Mouse (Mus musculus): ENCODE results near the gene Ptov1. TPM values are rescaled to one million over a fixed set of nuclear protein-coding genes. Genes with fewer than 3 reads are reported as not detected.

Ptov1 gene
- polyA plus RNA-seq, 2 experiments from 2014 or later = 1.1 to 3.9 TPM

- peak; percentile 66 for ATAC-seq
Observed at GRCm38 (mm10) chr7:44839171-44839490, 30.5 kb downstream of the Ptov1 start.

GRCm38 (mm10) chr7:44838073-44838472 is 31.5 kb downstream of the Ptov1 start:
- ATAC-seq = no peak

GRCm38 (mm10) chr7:44836423-44837053 is 33.0 kb downstream of the Ptov1 start:
- ATAC-seq = no peak

GRCm38 (mm10) chr7:44836016-44836404 is 33.6 kb downstream of the Ptov1 start:
- no peak for ATAC-seq

- ATAC-seq = peak; percentile 38
Observed at GRCm38 (mm10) chr7:44835373-44836015, 34.1 kb downstream of the Ptov1 start.

- ATAC-seq = no peak
Observed at GRCm38 (mm10) chr7:44832763-44833162, 36.8 kb downstream of the Ptov1 start.

GRCm38 (mm10) chr7:44828706-44829105 is 40.9 kb downstream of the Ptov1 start:
- no peak for ATAC-seq

- ATAC-seq = no peak
Observed at GRCm38 (mm10) chr7:44826771-44827170, 42.8 kb downstream of the Ptov1 start.

GRCm38 (mm10) chr7:44824872-44825271 is 44.7 kb downstream of the Ptov1 start:
- peak; percentile 92 for ATAC-seq

GRCm38 (mm10) chr7:44823409-44823808 is 46.2 kb downstream of the Ptov1 start:
- ATAC-seq = no peak

- ATAC-seq = no peak
Observed at GRCm38 (mm10) chr7:44821666-44822448, 47.7 kb downstream of the Ptov1 start.

GRCm38 (mm10) chr7:44820525-44820924 is 49.1 kb downstream of the Ptov1 start:
- no peak for ATAC-seq

- no peak for ATAC-seq
Observed at GRCm38 (mm10) chr7:44819863-44820262, 49.7 kb downstream of the Ptov1 start.

GRCm38 (mm10) chr7:44819391-44819790 is 50.2 kb downstream of the Ptov1 start:
- ATAC-seq = no peak

- ATAC-seq = no peak
Observed at GRCm38 (mm10) chr7:44818751-44819235, 50.8 kb downstream of the Ptov1 start.

- ATAC-seq = no peak
Observed at GRCm38 (mm10) chr7:44818164-44818563, 51.4 kb downstream of the Ptov1 start.

GRCm38 (mm10) chr7:44817441-44817840 is 52.1 kb downstream of the Ptov1 start:
- ATAC-seq = no peak

GRCm38 (mm10) chr7:44816470-44817021 is 53.0 kb downstream of the Ptov1 start, which contains the start of gene Atf5:
TSS of gene Atf5 (minus strand) at chr7:44816658.
- no peak for ATAC-seq

GRCm38 (mm10) chr7:44815721-44816469 is 53.7 kb downstream of the Ptov1 start, which contains the start of the genes Nup62 and Il4i1:
TSS of gene Nup62 (plus strand) at chr7:44816088.
TSS of gene Il4i1 (plus strand) at chr7:44816387.
- peak; percentile 94 for ATAC-seq

- no peak for ATAC-seq
Observed at GRCm38 (mm10) chr7:44814952-44815553, 54.5 kb downstream of the Ptov1 start.

GRCm38 (mm10) chr7:44814423-44814822 is 55.2 kb downstream of the Ptov1 start:
- no peak for ATAC-seq

- ATAC-seq = no peak
Observed at GRCm38 (mm10) chr7:44813985-44814384, 55.6 kb downstream of the Ptov1 start.
